Mouse (Mus musculus) megakaryocyte-erythroid progenitor cell, adult 5-6 weeks (primary cell): ENCODE measurements at regions not wholly inside any gene's neighbourhood (a gene's known extent, or its start where the extent isn't known, plus 50 kb on each side); places are given as distances from the start of the nearest gene placed in this dataset.

Source experiments
- ATAC-seq: replicated peaks from 2 replicates; pipeline ENCODE4 v1.8.0; 2016; ENCODE audit warnings: mild to moderate bottlenecking, inconsistent platforms; ENCODE audit not compliant: severe bottlenecking, poor library complexity, low FRiP score, low TSS enrichment

- no peak for ATAC-seq
Observed at GRCm38 (mm10) chr13:84639087-84640022, 417.3 kb downstream of the Tmem161b start.

- ATAC-seq = peak; percentile 64; the same call in 1 of the 2 replicates
Observed at GRCm38 (mm10) chr13:84644024-84644423, 421.9 kb downstream of the Tmem161b start.

- ATAC-seq = peak; percentile 39
Observed at GRCm38 (mm10) chr13:84646899-84647298, 424.8 kb downstream of the Tmem161b start.

- ATAC-seq = peak; percentile 94
Observed at GRCm38 (mm10) chr13:84648056-84648455, 426.0 kb downstream of the Tmem161b start.

GRCm38 (mm10) chr13:84663967-84664366 is 441.9 kb downstream of the Tmem161b start:
- ATAC-seq = no peak

GRCm38 (mm10) chr13:84680971-84681370 is 458.9 kb downstream of the Tmem161b start:
- ATAC-seq = no peak

GRCm38 (mm10) chr13:84685930-84686329 is 463.8 kb downstream of the Tmem161b start:
- ATAC-seq = no peak

- ATAC-seq = no peak
Observed at GRCm38 (mm10) chr13:84693462-84693861, 471.4 kb downstream of the Tmem161b start.

- no peak for ATAC-seq
Observed at GRCm38 (mm10) chr13:84698472-84699080, 476.5 kb downstream of the Tmem161b start.

GRCm38 (mm10) chr13:84741231-84741630 is 448.0 kb upstream of the Ccnh start:
- no peak for ATAC-seq

GRCm38 (mm10) chr13:84748331-84748730 is 440.9 kb upstream of the Ccnh start:
- ATAC-seq = no peak

- no peak for ATAC-seq
Observed at GRCm38 (mm10) chr13:84749214-84749613, 440.0 kb upstream of the Ccnh start.

- no peak for ATAC-seq
Observed at GRCm38 (mm10) chr13:84750136-84750535, 439.1 kb upstream of the Ccnh start.

- ATAC-seq = no peak
Observed at GRCm38 (mm10) chr13:84751576-84752490, 437.4 kb upstream of the Ccnh start.

- no peak for ATAC-seq
Observed at GRCm38 (mm10) chr13:84752491-84752820, 436.8 kb upstream of the Ccnh start.

GRCm38 (mm10) chr13:84753751-84754500 is 435.3 kb upstream of the Ccnh start:
- no peak for ATAC-seq

- ATAC-seq = no peak
Observed at GRCm38 (mm10) chr13:84754821-84755725, 434.1 kb upstream of the Ccnh start.

GRCm38 (mm10) chr13:84756796-84757335 is 432.3 kb upstream of the Ccnh start:
- no peak for ATAC-seq
